Mouse (Mus musculus) forebrain, embryonic 15.5 days (tissue): ENCODE data around the gene Stam2. TPM values are rescaled to one million over a fixed set of nuclear protein-coding genes. Genes with fewer than 3 reads are reported as not detected.

ENCODE experiments used
- ATAC-seq: fragments of 200-750 bp; cut with Nextera tagmentation; replicated peaks from 2 replicates; pipeline ENCODE4 v1.8.0; 2017; ENCODE audit warnings: mild to moderate bottlenecking, moderate TSS enrichment, moderate library complexity
- H3K27ac ChIP-seq: fragments of 300-500 bp; sonication (generic); replicated peaks from 2 replicates; pipeline ENCODE4 v1.5.1; 2015; ENCODE audit warnings: mild to moderate bottlenecking, inconsistent platforms
- H3K27me3 ChIP-seq: fragments of 300-500 bp; sonication (generic); 2 replicates; pipeline ENCODE4 v1.6.1; 2015; ENCODE audit warnings: inconsistent platforms
- H3K36me3 ChIP-seq: fragments of 300-500 bp; sonication (generic); 2 replicates; pipeline ENCODE4 v1.6.1; 2015; ENCODE audit warnings: mild to moderate bottlenecking, inconsistent platforms
- H3K4me1 ChIP-seq: fragments of 300-500 bp; sonication (generic); 2 replicates; pipeline ENCODE4 v1.6.1; 2015; ENCODE audit warnings: inconsistent platforms
- H3K4me2 ChIP-seq: fragments of 300-500 bp; sonication (generic); replicated peaks from 2 replicates; pipeline ENCODE4 v1.6.1; 2015; ENCODE audit warnings: mild to moderate bottlenecking, inconsistent platforms
- H3K4me3 ChIP-seq: fragments of 300-500 bp; sonication (generic); 2 replicates; pipeline ENCODE4 v1.5.1; 2015; ENCODE audit warnings: mild to moderate bottlenecking, inconsistent platforms
- H3K9ac ChIP-seq: fragments of 300-500 bp; sonication (generic); replicated peaks from 2 replicates; pipeline ENCODE4 v1.6.1; 2015; ENCODE audit warnings: mild to moderate bottlenecking, inconsistent platforms
- H3K9me3 ChIP-seq: fragments of 300-500 bp; sonication (generic); 2 replicates; pipeline ENCODE4 v1.6.1; 2016; ENCODE audit warnings: inconsistent platforms
- WGBS: fragments of 180-500 bp; shearing (Covaris S2); methylation state at CpG from one replicate; pipeline ENCODE4 v1.1.7; 2015; ENCODE audit warnings: mixed read lengths; 5-methylcytosine and 5-hydroxymethylcytosine counted together
- polyA plus RNA-seq: library from polyadenylated mRNA; unstranded; fragments of >200 nt; fragmentation: Nextera tagmentation; extraction: Ambion mirVana; gene quantifications from 2 replicates; pipeline ENCODE4 v1.2.1, GENCODE M21; 2015

Gene Stam2
- polyA plus RNA-seq, 1 experiment from 2014 or later: 46.5 TPM

DNA sequence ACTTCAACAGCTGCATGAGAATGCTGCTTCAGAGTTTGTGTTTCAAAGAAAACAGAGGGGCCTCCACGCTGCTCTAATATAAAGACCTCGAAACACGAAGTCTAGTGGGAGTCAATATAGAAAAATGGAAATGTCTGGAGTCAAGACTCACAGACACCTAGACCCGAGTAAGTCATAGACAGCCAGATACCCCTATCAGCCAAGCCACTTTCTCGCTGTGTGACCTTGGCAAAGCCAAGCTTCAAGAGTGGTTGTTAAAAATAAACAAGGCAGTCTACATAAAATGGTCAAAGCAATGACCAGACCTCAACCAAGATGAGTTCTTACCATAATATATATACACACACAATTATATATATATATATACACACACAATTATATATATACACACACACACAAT, 25.0 kb downstream of the Stam2 start:
- no peak overlapping the region for H3K9ac ChIP-seq
- peaks cover 16% of the 10 kb centered on the region for H3K4me1 ChIP-seq
- H3K9me3 ChIP-seq: no peaks in the 10 kb centered on the region
- ATAC-seq: no peak
- no peak overlapping the region for H3K4me3 ChIP-seq
- no peaks in the 10 kb centered on the region for H3K27me3 ChIP-seq
- 95% methylated on average over 5 of the region's 5 CpGs for WGBS
- peaks cover 6% of the 10 kb centered on the region for H3K36me3 ChIP-seq
- H3K27ac ChIP-seq: no peak overlapping the region
- no peak overlapping the region for H3K4me2 ChIP-seq

DNA sequence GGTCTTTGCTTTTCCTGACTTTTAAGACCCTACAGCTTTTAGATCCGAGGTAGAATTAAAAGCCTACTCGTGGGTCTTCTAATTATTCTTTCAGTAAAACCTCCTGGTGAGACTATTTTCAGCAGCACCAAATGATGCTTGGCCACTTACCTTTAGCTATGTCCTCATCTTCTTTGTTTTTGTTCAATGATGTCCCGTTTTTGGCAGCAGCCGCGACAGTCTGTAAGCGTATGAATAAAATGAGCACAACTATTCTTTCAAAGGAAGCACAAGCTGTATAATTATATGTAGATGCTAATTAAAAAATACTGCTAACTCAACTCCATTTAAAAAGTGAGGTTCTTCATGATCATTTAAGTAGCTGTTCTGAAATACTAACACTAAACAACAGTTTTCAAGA, 26.5 kb downstream of the Stam2 start:
- no peak overlapping the region for H3K4me2 ChIP-seq
- H3K36me3 ChIP-seq: peaks cover 6% of the 10 kb centered on the region
- ATAC-seq: no peak
- H3K9me3 ChIP-seq: no peaks in the 10 kb centered on the region
- peaks cover 13% of the 10 kb centered on the region for H3K4me1 ChIP-seq
- no peak overlapping the region for H3K9ac ChIP-seq
- H3K4me3 ChIP-seq: no peak overlapping the region
- 46% methylated on average over 6 of the region's 6 CpGs for WGBS
- H3K27me3 ChIP-seq: no peaks in the 10 kb centered on the region
- peak overlapping the region; percentile 50; the same call in 1 of the 2 replicates for H3K27ac ChIP-seq

DNA sequence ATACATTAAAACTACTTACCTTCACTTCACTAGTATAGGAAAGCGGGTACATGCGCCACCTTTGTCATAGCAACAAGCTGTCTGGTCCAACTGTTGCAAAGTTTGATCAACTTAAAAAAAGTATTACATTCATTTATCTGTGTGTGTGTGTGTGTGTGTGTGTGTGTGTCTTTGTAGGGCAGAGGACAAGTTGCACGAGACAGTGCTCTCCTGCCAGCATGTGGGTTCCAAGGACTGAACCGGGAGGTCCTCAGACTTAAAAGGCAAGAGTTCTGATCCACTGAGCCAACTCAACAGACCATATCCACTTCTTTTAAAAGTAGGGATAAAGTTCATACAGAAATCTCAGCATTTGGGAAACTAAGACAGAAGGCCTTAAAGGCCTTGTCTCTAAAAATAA, 28.0 kb downstream of the Stam2 start:
- Histone ChIP-seq H3K36me3 (peaks cover 14% of the 10 kb centered on the region), H3K27me3 (no peaks in the 10 kb centered on the region), H3K9ac (no peak overlapping the region), H3K9me3 (no peaks in the 10 kb centered on the region), H3K4me3 (no peak overlapping the region), H3K27ac (no peak overlapping the region), H3K4me2 (no peak overlapping the region), H3K4me1 (peaks cover 4% of the 10 kb centered on the region)
- WGBS: 94% methylated on average over 4 of the region's 4 CpGs
- no peak for ATAC-seq

DNA sequence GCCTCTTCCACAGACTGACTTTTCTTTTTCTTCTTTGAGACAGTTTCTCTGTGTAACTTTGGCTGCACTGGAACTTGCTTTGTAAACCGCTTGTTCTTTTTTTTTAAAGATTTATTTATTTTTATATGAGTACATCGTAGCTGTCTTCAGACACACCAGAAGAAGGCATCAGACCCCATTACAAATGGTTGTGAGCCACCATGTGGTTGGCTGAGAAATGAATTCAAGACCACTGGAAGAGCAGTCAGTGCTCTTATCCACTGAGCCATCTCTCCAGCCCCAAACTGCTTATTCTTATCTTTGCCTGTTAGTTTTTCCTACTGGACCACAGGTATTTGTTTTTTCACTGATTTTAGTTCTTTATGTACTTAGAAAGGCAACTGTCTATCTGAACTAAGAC, 31.3 kb downstream of the Stam2 start:
- no peaks in the 10 kb centered on the region for H3K9me3 ChIP-seq
- H3K4me3 ChIP-seq: no peak overlapping the region
- no peak overlapping the region for H3K4me2 ChIP-seq
- no peak overlapping the region for H3K9ac ChIP-seq
- 87% methylated on average over 2 of the region's 2 CpGs for WGBS
- no peaks in the 10 kb centered on the region for H3K27me3 ChIP-seq
- H3K36me3 ChIP-seq: peaks cover 29% of the 10 kb centered on the region
- no peak overlapping the region for H3K27ac ChIP-seq
- H3K4me1 ChIP-seq: 0 out of 2 replicates have a peak, but pooled peaks cover under 1% of the 10 kb centered on the region
- no peak for ATAC-seq

DNA sequence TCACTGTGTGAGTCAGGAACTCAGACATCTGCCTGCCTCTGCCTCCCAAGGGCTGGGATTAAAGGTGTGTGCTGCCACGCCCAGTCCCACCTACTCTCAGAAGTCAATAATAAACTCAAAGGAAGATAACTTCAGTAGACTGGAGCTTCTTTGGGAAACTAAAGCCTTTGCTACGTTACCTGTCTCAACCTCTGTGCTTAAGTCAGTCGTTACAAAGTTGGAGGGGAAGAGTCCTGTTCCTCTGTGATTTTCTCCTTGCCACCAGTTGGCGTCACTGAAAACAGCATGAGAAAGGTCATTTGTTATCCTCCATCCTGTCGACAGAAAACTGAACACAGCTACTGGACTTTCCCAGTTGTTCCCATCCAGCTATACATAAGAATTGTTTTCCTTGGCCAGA, 32.7 kb downstream of the Stam2 start:
- 92% methylated on average over 5 of the region's 5 CpGs for WGBS
- H3K36me3 ChIP-seq: peaks cover 30% of the 10 kb centered on the region
- H3K4me1 ChIP-seq: no peaks in the 10 kb centered on the region
- H3K27ac ChIP-seq: no peak overlapping the region
- no peak for ATAC-seq
- no peak overlapping the region for H3K9ac ChIP-seq
- H3K9me3 ChIP-seq: no peaks in the 10 kb centered on the region
- H3K27me3 ChIP-seq: no peaks in the 10 kb centered on the region
- no peak overlapping the region for H3K4me2 ChIP-seq
- H3K4me3 ChIP-seq: no peak overlapping the region

DNA sequence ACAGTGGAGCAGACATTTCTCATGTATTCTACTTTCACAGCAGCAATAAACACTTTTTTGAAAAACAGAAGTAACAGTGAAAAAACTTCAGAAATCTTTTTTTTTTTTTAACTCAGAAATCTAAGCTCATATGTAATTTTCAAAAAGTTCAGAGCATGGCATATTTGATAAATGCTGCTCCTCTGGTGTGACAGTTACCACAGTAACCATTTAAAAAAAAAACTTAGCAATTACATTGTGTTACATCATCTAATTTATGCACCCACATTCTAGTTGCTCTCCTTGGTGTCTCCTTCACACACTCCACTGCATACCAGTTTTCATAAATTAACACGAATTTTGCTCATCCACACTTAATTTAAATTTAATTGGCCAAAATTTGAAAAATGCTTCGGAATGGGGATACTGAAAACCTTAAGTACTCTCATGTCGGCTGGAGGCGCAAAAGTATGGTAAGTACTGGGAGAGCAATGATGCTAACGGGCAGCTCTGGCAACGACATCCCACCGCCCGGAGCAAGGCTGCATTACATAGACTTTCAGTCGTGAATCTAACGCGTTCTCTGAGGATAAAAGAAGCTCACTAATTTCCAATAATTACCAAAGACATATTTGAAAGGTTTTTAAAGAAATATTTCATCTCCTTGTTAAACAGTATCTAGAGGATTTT, 40.6 kb downstream of the Stam2 start:
- 66% methylated on average over 11 of the region's 11 CpGs for WGBS
- Histone ChIP-seq H3K4me3 (no peak overlapping the region), H3K4me2 (no peak overlapping the region), H3K27ac (no peak overlapping the region), H3K9ac (no peak overlapping the region), H3K27me3 (no peaks in the 10 kb centered on the region), H3K36me3 (peaks cover 20% of the 10 kb centered on the region; the same call in 1 of the 2 replicates), H3K4me1 (no peaks in the 10 kb centered on the region), H3K9me3 (no peaks in the 10 kb centered on the region)
- 0 out of 2 replicates have a peak, but pooled peaks have one; percentile 48 for ATAC-seq

- 54% methylated on average over 5 of the region's 5 CpGs for WGBS
- peaks cover 13% of the 10 kb centered on the region; the same call in 1 of the 2 replicates for H3K36me3 ChIP-seq
- no peaks in the 10 kb centered on the region for H3K9me3 ChIP-seq
- no peak for ATAC-seq
- H3K27ac ChIP-seq: no peak overlapping the region
- no peaks in the 10 kb centered on the region for H3K4me1 ChIP-seq
- H3K4me2 ChIP-seq: no peak overlapping the region
- no peaks in the 10 kb centered on the region for H3K27me3 ChIP-seq
- H3K4me3 ChIP-seq: no peak overlapping the region
- H3K9ac ChIP-seq: no peak overlapping the region
Measured at GRCm38 (mm10) chr2:52700352-52700751, 41.7 kb downstream of the Stam2 start.

DNA sequence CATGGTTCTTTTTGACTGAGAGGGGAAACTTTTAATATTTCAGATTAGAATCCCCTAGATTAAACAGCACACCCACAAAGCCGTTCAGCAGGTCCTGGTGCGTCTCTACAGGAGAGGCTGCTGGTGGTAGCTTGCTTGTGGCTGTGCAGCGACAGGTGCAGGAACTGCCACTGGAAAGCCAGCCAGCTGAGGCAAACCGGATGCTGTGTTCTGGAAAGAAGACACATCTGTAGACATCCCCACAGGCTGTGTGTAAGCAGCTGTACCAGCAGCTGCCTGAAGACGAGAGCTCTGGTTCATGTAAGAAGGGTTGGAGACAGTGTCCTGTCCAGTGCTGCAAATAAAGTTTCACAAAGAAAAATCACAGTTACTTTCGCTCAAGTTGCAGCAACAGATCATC, 47.5 kb downstream of the Stam2 start:
- no peaks in the 10 kb centered on the region for H3K4me1 ChIP-seq

GRCm38 (mm10) chr2:52691745-52692144, 50.3 kb downstream of the Stam2 start:
- 63% methylated on average over 4 of the region's 4 CpGs for WGBS
- Histone ChIP-seq H3K27ac (no peak overlapping the region), H3K36me3 (no peaks in the 10 kb centered on the region), H3K4me3 (no peak overlapping the region), H3K27me3 (no peaks in the 10 kb centered on the region), H3K9ac (no peak overlapping the region), H3K4me2 (no peak overlapping the region), H3K9me3 (no peaks in the 10 kb centered on the region), H3K4me1 (no peaks in the 10 kb centered on the region)
- no peak for ATAC-seq

More for the DNA sequence above, 47.5 kb downstream of the Stam2 start:
- Histone ChIP-seq H3K4me3 (no peak overlapping the region), H3K4me2 (no peak overlapping the region), H3K9me3 (no peaks in the 10 kb centered on the region), H3K9ac (no peak overlapping the region), H3K27ac (no peak overlapping the region), H3K27me3 (no peaks in the 10 kb centered on the region), H3K36me3 (0 out of 2 replicates have a peak, but pooled peaks cover 2% of the 10 kb centered on the region)
- WGBS: 88% methylated on average over 6 of the region's 6 CpGs
- ATAC-seq: no peak

GRCm38 (mm10) chr2:52686601-52687000, 55.5 kb downstream of the Stam2 start:
- H3K27ac ChIP-seq: no peak overlapping the region
- H3K27me3 ChIP-seq: no peaks in the 10 kb centered on the region
- no peak for ATAC-seq
- H3K4me1 ChIP-seq: no peaks in the 10 kb centered on the region
- no peak overlapping the region for H3K4me2 ChIP-seq
- H3K36me3 ChIP-seq: no peaks in the 10 kb centered on the region
- H3K9me3 ChIP-seq: no peaks in the 10 kb centered on the region
- WGBS: 86% methylated on average over 6 of the region's 6 CpGs
- no peak overlapping the region for H3K9ac ChIP-seq
- no peak overlapping the region for H3K4me3 ChIP-seq

GRCm38 (mm10) chr2:52677589-52677988, 64.5 kb downstream of the Stam2 start:
- ATAC-seq: no peak
- Histone ChIP-seq H3K9me3 (no peaks in the 10 kb centered on the region), H3K27me3 (0 out of 2 replicates have a peak, but pooled peaks cover 2% of the 10 kb centered on the region), H3K36me3 (no peaks in the 10 kb centered on the region), H3K4me1 (peaks cover 13% of the 10 kb centered on the region), H3K27ac (no peak overlapping the region), H3K9ac (no peak overlapping the region), H3K4me3 (no peak overlapping the region), H3K4me2 (no peak overlapping the region)
- 71% methylated on average over 4 of the region's 4 CpGs for WGBS

- Histone ChIP-seq H3K9ac (peak overlapping the region; percentile 80; the same call in 1 of the 2 replicates), H3K4me3 (peak overlapping the region; percentile 86), H3K9me3 (no peaks in the 10 kb centered on the region), H3K4me2 (peak overlapping the region; percentile 82), H3K4me1 (peaks cover 13% of the 10 kb centered on the region), H3K27me3 (0 out of 2 replicates have a peak, but pooled peaks cover 2% of the 10 kb centered on the region), H3K36me3 (no peaks in the 10 kb centered on the region), H3K27ac (no peak overlapping the region)
- 6% methylated on average over 6 of the region's 6 CpGs for WGBS
- no peak for ATAC-seq
Measured at GRCm38 (mm10) chr2:52676913-52677303, 65.2 kb downstream of the Stam2 start.
